Mouse (Mus musculus): ENCODE data around the gene Fam120b. TPM values are rescaled to one million over a fixed set of nuclear protein-coding genes. Genes with fewer than 3 reads are reported as not detected.
A peak's percentile ranks its signal among the peaks of the same experiment; 100 is the strongest.
"Not testable (repeated sequence)": the region's sequence is repeated elsewhere in the genome, so short reads cannot be mapped to it uniquely, and the experiment has no call there.

The Fam120b gene
- polyA plus RNA-seq, 3 experiments from 2014 or later: 23.8 to 39.8 (median 32.7) TPM

DNA sequence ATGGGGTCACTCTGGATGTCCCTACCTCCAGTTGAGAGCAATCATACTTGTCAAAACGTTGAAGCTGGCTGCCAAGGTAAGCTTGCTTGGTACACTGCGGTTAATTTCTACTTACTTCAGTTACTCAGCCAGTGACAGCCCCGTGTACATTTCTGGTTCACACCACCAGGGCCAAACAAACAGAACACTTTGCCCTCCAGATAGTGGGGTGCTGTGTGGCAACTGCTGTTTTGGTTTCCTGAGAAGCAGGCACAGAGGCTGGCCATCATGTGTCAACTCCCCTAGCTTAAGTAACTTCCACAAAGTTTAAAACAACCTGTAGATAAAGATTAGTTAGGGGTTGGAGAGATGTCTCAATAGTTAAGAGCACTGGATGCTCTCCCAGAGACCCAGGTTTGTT is 38.7 kb downstream of the Fam120b start:
- no peak for ATAC-seq

DNA sequence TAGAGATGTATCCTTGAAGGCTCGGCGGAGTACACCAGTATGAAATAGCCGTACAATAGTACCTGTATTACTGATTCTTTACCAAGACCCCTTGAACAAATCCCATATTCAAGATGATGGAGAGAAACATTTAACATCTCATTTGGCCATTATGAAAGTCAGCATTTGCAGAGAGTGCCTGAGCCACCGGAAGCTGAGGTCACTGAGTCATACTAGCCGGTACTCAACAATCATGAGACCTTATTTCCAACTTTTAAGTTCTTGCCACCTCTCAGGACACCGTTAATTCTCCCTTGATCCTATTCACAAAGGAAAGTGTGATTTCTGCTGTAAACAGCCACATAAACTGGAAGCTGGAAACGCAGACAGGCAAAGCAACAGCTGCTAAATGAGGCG is 44.1 kb downstream of the Fam120b start:
- no peak for ATAC-seq

DNA sequence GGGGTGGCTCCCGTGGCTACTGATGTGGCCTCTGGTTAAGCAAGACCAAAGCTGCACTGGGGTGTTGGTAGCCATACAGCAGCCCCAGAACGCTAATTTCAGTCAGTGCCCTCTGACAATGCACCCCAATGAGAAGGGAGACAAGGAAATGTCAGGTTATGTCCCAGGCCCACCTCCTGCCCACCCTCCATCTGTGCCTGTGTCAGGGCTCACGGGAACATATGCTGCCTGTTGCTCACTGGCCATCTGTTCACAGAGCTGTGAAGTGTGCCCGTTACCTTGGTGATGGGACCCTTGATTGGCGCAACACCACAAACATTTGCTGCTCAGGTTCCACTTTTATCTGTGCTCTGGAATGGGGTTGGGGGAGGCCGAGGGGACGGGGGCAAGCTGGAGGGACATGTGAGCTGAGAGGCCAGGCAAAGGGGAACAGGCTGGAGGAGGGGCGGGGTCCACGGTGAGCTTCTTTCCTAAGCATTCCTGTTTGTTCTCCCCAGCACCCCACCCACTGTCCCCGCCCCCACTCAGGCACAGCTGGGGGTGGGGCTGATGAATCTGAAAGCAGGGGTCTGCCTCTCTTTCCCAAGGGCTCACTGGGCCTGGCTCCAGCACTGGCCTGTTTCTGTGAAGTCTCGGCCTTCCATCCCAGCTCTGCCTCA is 44.6 kb downstream of the Fam120b start:
- ATAC-seq: no peak

DNA sequence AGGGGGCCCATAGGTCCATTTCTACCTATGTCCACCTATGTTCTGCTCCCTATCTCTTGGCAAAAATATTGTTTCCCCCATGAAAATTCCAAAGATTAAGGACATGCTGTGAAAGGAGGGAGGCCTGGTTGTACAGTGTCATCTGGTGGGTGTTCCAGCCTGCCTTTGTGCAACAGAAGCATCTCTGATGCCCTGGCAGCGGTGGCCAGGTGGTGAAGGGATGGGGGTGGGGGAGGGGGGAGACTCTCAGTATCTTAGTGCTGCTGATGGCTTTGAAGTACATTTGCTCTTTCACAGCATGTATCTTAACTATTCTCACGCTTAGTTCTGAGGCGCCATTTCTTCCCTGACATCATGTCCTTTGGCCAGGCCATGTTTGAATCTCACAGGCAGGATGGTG is 49.4 kb downstream of the Fam120b start:
- ATAC-seq: no peak

DNA sequence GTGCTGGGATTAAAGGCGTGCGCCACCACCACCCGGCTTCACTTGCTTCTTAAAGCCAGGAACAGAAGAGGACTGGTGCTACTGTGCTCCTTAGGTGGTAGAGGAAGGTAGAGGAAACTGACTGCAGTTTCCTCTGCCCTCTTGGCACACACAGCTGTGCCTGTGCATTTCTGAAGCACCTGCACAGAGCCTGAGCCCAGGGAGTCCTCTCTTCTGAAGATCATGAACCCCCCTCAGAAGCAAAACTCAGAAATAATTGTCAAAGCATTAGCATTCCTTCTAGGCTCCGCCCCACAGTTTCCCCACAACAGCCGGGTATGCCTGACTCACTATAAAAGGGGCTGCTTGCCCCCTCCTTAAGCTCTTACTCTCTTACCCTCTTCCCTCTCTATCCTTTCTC is 51.8 kb downstream of the Fam120b start:
- ATAC-seq: no peak

DNA sequence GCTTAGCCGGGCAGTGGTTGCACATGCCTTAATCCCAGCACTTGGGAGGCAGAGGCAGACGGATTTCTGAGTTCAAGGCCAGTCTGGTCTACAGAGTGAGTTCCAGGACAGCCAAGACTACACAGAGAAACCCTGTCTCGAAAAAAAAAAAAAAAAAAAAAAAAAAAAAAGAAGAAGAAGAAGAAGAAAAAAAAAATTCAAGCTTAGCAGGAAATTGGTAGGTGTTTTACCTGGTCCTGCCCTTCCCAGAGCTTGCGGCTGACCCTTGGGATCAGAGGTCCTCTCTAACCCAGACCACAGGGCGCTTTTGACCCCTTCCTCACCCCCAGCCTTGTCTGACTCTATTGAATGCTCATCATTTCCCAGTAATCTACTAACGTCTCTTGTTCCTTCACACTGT is 53.1 kb downstream of the Fam120b start:
- not testable (repeated sequence) for ATAC-seq

DNA sequence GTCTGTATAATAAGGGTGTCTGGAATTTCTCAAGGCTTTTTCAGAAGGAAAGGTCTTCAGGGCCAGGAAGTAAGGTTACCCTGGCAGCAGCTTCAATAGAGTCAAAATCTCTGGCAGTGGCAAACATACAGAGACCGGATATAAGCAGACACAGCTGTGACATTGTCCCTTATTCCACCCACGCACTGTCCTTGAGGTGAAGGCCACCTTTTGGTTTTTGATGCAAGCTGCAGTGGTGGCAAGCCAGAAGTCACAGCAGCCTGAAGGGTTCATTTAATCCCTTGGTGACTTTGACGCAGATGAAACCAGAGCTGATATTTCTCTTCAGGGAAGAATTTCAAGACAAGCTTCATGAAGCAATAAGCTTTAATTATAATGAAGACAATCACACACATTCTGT is 53.6 kb downstream of the Fam120b start:
- ATAC-seq: no peak

DNA sequence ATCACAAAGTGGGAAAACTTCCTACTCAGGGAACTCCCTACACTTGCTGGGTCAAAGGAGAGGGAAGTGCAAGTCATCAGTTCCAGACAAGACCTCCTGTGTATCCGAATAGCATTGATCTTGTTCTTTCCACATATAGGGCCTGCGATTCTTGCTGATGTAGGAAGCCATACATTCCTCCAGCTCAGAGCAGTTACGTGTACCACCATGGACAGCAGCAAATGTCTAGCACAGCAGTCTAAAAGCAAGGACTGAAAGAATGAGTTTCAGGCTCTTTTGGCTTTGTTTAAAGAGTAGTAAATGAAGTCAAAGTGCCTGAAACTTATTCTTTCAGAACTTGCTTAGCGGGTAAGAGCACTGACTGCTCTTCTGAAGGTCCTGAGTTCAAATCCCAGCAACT is 59.2 kb downstream of the Fam120b start:
- ATAC-seq: no peak

DNA sequence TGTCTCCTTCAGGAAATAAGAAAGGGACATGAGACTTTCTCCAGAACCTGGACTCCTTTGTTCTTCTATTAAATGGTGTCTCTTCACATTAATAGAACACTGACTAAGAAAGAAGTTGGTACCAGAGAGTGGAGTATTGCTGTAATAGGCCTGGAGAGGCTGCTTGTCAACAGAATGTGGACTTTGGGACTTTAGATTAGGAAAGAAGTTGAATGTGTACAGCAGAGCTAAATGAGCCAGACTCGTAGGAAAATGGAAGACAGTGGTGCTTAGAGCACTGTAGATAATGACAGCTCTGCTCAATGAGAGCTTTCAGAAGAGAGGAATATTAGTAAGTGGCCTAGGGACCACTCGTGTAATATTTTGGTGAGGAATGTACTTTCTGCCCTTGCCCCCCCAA is 60.6 kb downstream of the Fam120b start:
- ATAC-seq: no peak

DNA sequence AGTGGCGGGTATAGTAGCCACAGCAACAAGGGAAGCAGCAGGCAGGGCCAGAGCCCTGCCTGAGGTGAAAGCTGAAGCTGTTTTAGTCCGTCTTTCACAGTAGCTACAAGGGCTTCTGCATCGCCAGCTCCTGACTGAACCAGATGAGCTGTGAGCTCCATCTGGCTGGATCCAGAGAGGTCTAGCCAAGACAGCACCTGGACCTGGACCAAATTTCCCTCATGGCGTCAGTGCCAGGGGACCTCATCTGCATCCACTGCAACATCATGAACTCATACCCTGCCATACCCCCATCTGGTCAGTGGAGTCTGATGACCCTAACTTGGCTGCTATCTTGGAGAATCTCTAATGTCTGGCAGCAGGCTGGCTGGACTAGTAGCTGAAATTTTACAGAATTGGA is 63.8 kb downstream of the Fam120b start:
- no peak for ATAC-seq

DNA sequence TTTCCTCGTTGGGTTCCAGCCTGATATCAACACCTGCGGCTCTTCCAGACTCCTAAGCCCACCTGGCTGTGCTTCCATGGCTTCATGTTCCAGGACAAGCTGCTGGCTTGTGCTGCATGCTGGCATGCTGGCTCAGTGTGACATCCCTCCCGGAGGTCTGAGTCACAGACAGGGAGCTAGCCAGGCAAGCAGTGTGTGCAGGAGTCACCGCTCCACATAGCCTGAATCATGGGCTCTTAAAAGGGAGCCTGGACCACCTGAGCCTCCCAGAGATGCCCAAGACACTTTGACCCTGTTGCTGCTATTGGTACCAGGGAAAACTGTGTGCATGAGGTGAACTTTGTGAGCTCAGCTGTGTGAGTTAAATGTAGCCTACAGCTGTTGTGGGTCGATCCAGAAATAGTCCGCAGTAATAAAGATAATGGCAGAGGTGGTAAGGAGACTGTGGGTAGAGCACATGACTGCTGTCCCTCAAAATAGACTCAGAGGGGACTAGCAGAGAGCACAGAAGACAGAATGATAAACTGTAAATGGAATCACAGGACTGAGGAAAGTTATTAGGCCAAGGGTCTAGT is 66.0 kb downstream of the Fam120b start:
- ATAC-seq: no peak

DNA sequence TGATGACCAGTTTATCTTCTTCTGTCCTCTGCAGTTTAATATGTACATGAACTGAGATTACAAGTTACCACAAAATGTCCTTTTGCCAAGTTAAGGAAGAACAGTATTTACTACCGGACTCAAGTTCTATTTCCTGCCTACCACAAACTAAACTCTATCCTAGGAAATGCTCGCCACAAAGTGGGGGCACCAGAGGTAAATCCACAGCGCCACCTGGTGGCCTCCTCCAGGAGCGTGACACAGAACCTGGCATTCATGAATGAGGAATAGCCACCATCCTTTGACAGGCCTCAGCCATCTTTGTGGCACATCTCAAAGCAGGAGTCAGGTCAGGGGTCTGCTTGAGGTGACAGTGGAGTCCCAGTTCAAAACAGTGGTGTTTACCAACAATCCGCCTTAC is 71.7 kb downstream of the Fam120b start:
- peak; percentile 77 for ATAC-seq

DNA sequence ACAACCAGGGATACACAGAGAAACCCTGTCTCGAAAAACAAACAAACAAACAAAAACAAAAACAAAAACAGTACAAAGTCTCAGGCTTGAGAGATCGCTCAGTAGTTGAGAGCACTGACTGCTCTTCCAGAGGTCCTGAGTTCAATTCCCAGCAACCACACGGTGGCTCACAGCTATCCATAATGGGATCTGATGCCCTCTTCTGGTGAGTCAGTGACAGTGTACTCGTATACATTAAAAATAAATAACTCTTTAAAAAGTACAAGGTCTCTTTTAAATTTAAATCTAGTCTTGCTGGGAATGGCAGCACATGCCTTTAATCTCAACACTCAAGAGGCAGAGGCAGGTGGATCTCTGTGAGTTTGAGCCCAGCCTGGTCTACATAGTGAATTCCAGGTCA is 76.7 kb downstream of the Fam120b start:
- ATAC-seq: no peak

Other genes starting within 250 kb of the Fam120b start
- gene Dll1, start 19.3 kb upstream of the Fam120b start, polyA plus RNA-seq (2017; shearing (Covaris generic)): under 1 TPM in 1 of 3 experiments, not detected in 2; 0.35 TPM
- 100 to 1,000 TPM; 370 to 432 (median 370) TPM for gene Psmb1, start 103.5 kb downstream of the Fam120b start, polyA plus RNA-seq (2017; shearing (Covaris generic))
- gene Tbp, start 103.7 kb downstream of the Fam120b start, polyA plus RNA-seq (2017; shearing (Covaris generic)): 10 to 100 TPM; 48.2 to 58.1 (median 56.7) TPM
- 10 to 100 TPM; 18.0 to 29.1 (median 21.3) TPM for gene Pdcd2, start 131.1 kb downstream of the Fam120b start, polyA plus RNA-seq (2017; shearing (Covaris generic))
- gene Prdm9, start 168.2 kb downstream of the Fam120b start, polyA plus RNA-seq (2017; shearing (Covaris generic)): 1 to 10 TPM; 4.5 to 9.0 (median 7.0) TPM